Mouse (Mus musculus): ENCODE results near the gene Gm10300. TPM values are rescaled to one million over a fixed set of nuclear protein-coding genes. Genes with fewer than 3 reads are reported as not detected.

Gene Gm10300
- total and polyA plus RNA-seq, 3 experiments = 0.08 TPM; not detected in 2

DNA sequence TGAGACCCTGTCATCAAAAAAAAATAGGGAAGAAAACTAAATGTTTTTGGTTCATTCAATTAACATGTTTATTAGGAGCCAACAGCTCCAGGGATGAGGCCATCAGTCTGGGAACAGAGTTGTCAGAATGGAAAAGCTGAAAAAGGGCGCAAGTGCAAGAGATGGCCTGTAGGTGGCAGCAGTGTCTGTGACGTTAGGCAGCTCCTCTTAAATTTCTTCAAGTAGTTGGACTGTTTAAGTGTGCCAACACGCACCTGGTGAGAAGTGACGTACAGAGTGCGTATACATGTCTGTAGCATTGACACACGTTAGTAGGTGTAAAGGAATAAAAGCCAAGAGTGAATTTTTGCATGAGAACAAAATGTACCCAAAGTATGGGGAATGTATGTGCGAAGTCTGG lies 14.4 kb downstream of the Gm10300 start:
- H3K4me2 ChIP-seq (ENCODE audit: insufficient read depth, low read depth, poor library complexity, severe bottlenecking) = no peak overlapping the region
- peaks cover 3% of the 10 kb centered on the region for H3K27me3 ChIP-seq (replicated peaks)
- no peak overlapping the region for H3K4me3 ChIP-seq (replicated peaks in 1 of 3; ENCODE audit: low read depth in 2 of 3, low read length in 2 of 3, poor library complexity in 1 of 3)
- peak; percentile 62 for DNase-seq (ENCODE audit: extremely low read depth)
- TF ChIP-seq SMC3 (IDR thresholded peaks at IDR 0.05; ENCODE audit: low read depth, low read length) = peak; percentile 89
- TF ChIP-seq MAFK (IDR thresholded peaks at IDR 0.05; ENCODE audit: insufficient replicate concordance, low read length) = no peak
- 0 out of 2 replicates have a peak, but pooled peaks have one; percentile 14 for TF ChIP-seq IRF4 (IDR thresholded peaks at IDR 0.05; ENCODE audit: low read depth, low read length)
- 0 out of 2 replicates have a peak, but pooled peaks have one; percentile 5 for TF ChIP-seq BHLHE40 (IDR thresholded peaks at IDR 0.05; ENCODE audit: low read depth, low read length)
- TF ChIP-seq NELFE (IDR thresholded peaks at IDR 0.05; ENCODE audit: low read depth, low read length) = peak; percentile 44; the same call in 1 of the 2 replicates
- TF ChIP-seq PAX5 (IDR thresholded peaks at IDR 0.05; ENCODE audit: low read length) = no peak
- no peak for TF ChIP-seq ZKSCAN1 (IDR thresholded peaks at IDR 0.05; ENCODE audit: borderline replicate concordance, low read depth, low read length)
- no peak for TF ChIP-seq ZNF384 (IDR thresholded peaks at IDR 0.05; ENCODE audit: low read depth, low read length)
- peak; percentile 93 for TF ChIP-seq RAD21 (IDR thresholded peaks at IDR 0.05; ENCODE audit: low read depth, low read length)
- peak; percentile 35; the same call in 1 of the 2 replicates for TF ChIP-seq ZC3H11A (IDR thresholded peaks at IDR 0.05; ENCODE audit: low read depth, low read length)
- TF ChIP-seq CTCF (conservative IDR thresholded peaks at IDR 0.05 in 1 of 2, IDR thresholded peaks at IDR 0.05 in 1 of 2; ENCODE audit: low read depth in 2 of 2, low read length in 2 of 2) = peak; percentile 93 to 94
- TF ChIP-seq ELF1 (IDR thresholded peaks at IDR 0.05; ENCODE audit: low read depth, low read length) = no peak
- dilution Hi-C loops (cut with MboI; ENCODE audit: extremely low pct_ligation_motif_present, extremely low pct_unique_long_range_greater_than_20kb, low sequenced_read_pairs) = no loop called here
- in situ Hi-C loops (cut with MboI; ENCODE audit: low pct_ligation_motif_present, low pct_unique_long_range_greater_than_20kb, low sequenced_read_pairs) = loop anchor here (25.0 kb wide), 1 partner anchor 423 kb away; the partner anchor contains the start of gene Sesn2
- H3K36me3 ChIP-seq (replicated peaks in 1 of 2; ENCODE audit: control insufficient read depth in 1 of 2, insufficient read depth in 1 of 2, low read length in 1 of 2) = no peaks in the 10 kb centered on the region
- H3K27ac ChIP-seq (ENCODE audit: insufficient read depth, low read depth) = no peak overlapping the region
- H3K79me2 ChIP-seq (replicated peaks; ENCODE audit: control insufficient read depth, extremely low read depth, insufficient read depth, poor library complexity, severe bottlenecking) = no peaks in the 10 kb centered on the region
- H3K9ac ChIP-seq (ENCODE audit: insufficient read depth, low read depth) = no peak overlapping the region
- peaks cover 3% of the 10 kb centered on the region for H3K9me3 ChIP-seq (replicated peaks; ENCODE audit: low read length)
- H3K4me1 ChIP-seq (ENCODE audit: control insufficient read depth in 1 of 2, insufficient read depth in 2 of 2) = peaks cover 0 to under 1% of the 10 kb centered on the region in 2 experiments; a peak in 1 of 4 replicates

DNA sequence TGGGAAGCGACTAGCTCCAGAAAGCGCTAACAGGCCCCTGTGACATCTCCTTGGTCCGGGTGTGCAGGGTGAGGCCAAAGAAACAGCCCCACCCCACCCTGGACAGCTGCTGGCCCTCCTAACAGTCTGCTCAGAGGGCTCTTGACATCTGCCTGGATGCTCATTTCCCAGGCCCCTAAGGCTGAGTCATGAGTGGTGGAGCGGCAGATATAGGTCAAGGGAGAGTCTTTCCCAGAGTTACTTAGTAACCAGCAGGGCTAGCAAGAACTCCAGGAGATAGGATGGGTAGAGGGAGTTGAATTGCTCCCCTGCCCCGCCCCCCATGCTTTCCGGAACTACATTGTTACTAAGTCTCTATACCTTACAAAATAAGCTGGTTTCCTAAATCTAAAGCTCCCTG lies 18.6 kb downstream of the Gm10300 start:
- dilution Hi-C loops (cut with MboI; ENCODE audit: extremely low pct_ligation_motif_present, extremely low pct_unique_long_range_greater_than_20kb, low sequenced_read_pairs) = no loop called here
- no peak overlapping the region for H3K4me2 ChIP-seq (ENCODE audit: insufficient read depth, low read depth, poor library complexity, severe bottlenecking)

More for the DNA sequence above, 18.6 kb downstream of the Gm10300 start:
- H3K79me2 ChIP-seq (replicated peaks; ENCODE audit: control insufficient read depth, extremely low read depth, insufficient read depth, poor library complexity, severe bottlenecking) = no peaks in the 10 kb centered on the region
- H3K27me3 ChIP-seq (replicated peaks) = peaks cover 6% of the 10 kb centered on the region
- no peaks in the 10 kb centered on the region for H3K36me3 ChIP-seq (replicated peaks in 1 of 2; ENCODE audit: control insufficient read depth in 1 of 2, insufficient read depth in 1 of 2, low read length in 1 of 2)
- in situ Hi-C loops (cut with MboI; ENCODE audit: low pct_ligation_motif_present, low pct_unique_long_range_greater_than_20kb, low sequenced_read_pairs) = loop anchor here (10.0 to 25.0 kb wide), 2 partner anchors 82 to 419 kb away; partner anchors contain the start of gene Sesn2
- TF ChIP-seq ZKSCAN1 (IDR thresholded peaks at IDR 0.05; ENCODE audit: borderline replicate concordance, low read depth, low read length) = no peak
- no peak for TF ChIP-seq IRF4 (IDR thresholded peaks at IDR 0.05; ENCODE audit: low read depth, low read length)
- TF ChIP-seq MAFK (IDR thresholded peaks at IDR 0.05; ENCODE audit: insufficient replicate concordance, low read length) = no peak
- TF ChIP-seq ETS1 (conservative IDR thresholded peaks at IDR 0.05; ENCODE audit: low read depth, low read length) = no peak
- no peak for TF ChIP-seq MEF2A (IDR thresholded peaks at IDR 0.05; ENCODE audit: borderline replicate concordance, low read depth, low read length)
- no peak for TF ChIP-seq SMC3 (IDR thresholded peaks at IDR 0.05; ENCODE audit: low read depth, low read length)
- H3K27ac ChIP-seq (ENCODE audit: insufficient read depth, low read depth) = no peak overlapping the region
- H3K4me3 ChIP-seq (replicated peaks in 1 of 3; ENCODE audit: low read depth in 2 of 3, low read length in 2 of 3, poor library complexity in 1 of 3) = no peak overlapping the region
- no peak overlapping the region for H3K9ac ChIP-seq (ENCODE audit: insufficient read depth, low read depth)
- peaks cover 4 to 11% of the 10 kb centered on the region in 2 experiments; a peak in 3 of 4 replicates for H3K4me1 ChIP-seq (ENCODE audit: control insufficient read depth in 1 of 2, insufficient read depth in 2 of 2)
- peaks cover 3% of the 10 kb centered on the region for H3K9me3 ChIP-seq (replicated peaks; ENCODE audit: low read length)
- DNase-seq (ENCODE audit: extremely low read depth) = no peak

All from CH12.LX (cell line).